Mouse (Mus musculus): ENCODE measurements around the gene Rnf167.

Gene Rnf167

DNA sequence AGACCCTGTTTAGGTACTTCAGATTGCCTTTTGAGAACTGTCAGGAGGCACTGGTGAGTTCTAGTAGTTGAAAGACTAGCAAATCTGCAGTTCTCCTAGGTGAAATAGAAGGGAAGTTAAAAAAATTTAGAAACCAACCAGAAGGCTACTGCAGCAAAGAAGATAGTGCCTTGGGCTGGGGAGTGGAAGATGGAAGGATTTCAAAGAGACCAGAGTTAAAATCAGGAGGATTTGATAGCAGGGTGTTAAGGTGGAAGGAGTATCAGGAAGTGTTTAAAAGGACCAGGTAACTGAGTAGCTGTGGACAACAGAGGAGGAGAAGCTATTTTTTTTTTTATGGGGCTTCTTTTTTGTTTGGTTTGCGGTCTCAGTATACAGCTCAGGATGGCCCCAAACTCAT is 9.3 kb upstream of the Rnf167 start:
- DNase-seq (ENCODE audit: low read depth, low spot score) = no peak

GRCm38 (mm10) chr11:70638293-70638692 is 8.7 kb upstream of the Rnf167 start:
- DNase-seq (ENCODE audit: low read depth, low spot score) = no peak

- DNase-seq (ENCODE audit: low read depth, low spot score) = no peak
Measured at GRCm38 (mm10) chr11:70638714-70639278, 8.2 kb upstream of the Rnf167 start, which contains the start of gene Gp1ba. Gene Gp1ba (plus strand): TSS chr11:70639122.

- no peak for DNase-seq (ENCODE audit: low read depth, low spot score)
Measured at GRCm38 (mm10) chr11:70639976-70640375, 7.1 kb upstream of the Rnf167 start.

- no peak for DNase-seq (ENCODE audit: low read depth, low spot score)
Measured at GRCm38 (mm10) chr11:70641241-70641640, 5.8 kb upstream of the Rnf167 start.

DNA sequence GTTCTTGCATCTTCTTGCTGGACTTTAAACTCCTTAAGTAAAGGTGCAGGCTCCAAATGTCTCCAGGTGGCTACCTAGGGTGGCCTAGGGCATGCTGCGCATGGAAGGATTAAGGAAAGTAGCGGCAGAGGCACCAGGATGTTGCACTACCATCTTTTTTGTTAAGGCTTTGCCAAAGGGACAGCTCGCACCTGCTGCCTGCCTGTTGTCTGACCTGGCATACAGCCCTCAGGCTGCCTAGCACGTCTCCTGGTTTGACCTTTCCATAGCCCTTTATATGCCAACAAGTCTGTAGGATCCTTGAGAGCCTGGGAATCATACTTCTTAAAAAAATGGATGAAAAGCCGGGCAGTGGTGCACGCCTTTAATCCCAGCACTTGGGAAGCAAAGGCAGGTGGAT is 4.0 kb upstream of the Rnf167 start:
- no peak for DNase-seq (ENCODE audit: low read depth, low spot score)

- DNase-seq (ENCODE audit: low read depth, low spot score) = no peak
Measured at GRCm38 (mm10) chr11:70644564-70645103, 2.4 kb upstream of the Rnf167 start.

- DNase-seq (ENCODE audit: low read depth, low spot score) = no peak
Measured at GRCm38 (mm10) chr11:70645461-70646258, 1.4 kb upstream of the Rnf167 start.

GRCm38 (mm10) chr11:70646259-70646555 is 828 bp upstream of the Rnf167 start:
- no peak for DNase-seq (ENCODE audit: low read depth, low spot score)

GRCm38 (mm10) chr11:70647716-70648420 is 833 bp downstream of the Rnf167 start:
- no peak for DNase-seq (ENCODE audit: low read depth, low spot score)

DNA sequence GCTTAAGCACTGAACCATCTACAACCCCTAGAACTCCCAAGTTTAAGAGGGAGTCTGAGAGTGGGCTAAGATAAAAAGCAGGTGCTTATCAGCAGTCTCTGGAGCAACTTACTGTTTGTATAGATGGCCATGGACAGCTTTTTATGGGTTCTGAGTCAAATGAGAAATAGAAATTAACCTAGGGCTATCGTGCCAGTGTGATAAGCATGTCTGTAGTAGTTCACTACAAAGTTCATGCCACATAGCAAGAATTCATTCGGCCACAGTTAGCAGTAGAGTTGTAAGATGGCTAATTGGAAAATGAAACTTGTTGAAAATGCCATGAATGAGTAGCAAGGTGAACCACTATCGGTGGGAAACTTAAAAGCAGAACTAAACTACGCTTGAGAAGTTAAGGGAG is 1.5 kb downstream of the Rnf167 start:
- DNase-seq (ENCODE audit: low read depth, low spot score) = no peak

- no peak for DNase-seq (ENCODE audit: low read depth, low spot score)
Measured at GRCm38 (mm10) chr11:70649185-70649734, 2.2 kb downstream of the Rnf167 start.

GRCm38 (mm10) chr11:70650322-70651175 is 3.5 kb downstream of the Rnf167 start:
- no peak for DNase-seq (ENCODE audit: low read depth, low spot score)

DNA sequence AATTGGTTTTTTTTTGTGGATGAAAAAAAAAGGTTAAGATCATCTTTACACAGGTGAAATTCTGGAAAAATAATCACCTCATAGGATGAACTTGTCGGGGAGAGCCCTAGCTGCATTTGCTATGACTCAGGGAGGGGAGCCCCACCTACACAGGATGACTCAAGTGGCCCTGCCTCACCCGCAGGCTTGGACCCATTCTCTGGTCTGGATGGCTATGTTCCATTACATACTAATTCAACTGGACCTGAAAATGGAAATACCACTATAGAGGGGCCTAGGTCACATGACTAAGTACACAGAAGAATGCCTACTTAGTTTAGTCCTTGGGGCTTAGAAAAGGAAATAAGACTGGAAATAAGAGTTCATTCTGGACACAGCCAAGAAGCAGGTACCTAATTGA is 4.4 kb downstream of the Rnf167 start:
- no peak for DNase-seq (ENCODE audit: low read depth, low spot score)

GRCm38 (mm10) chr11:70652029-70652883 is 5.2 kb downstream of the Rnf167 start:
- DNase-seq (ENCODE audit: low read depth, low spot score) = no peak

GRCm38 (mm10) chr11:70652884-70653344 is 5.9 kb downstream of the Rnf167 start:
- DNase-seq (ENCODE audit: low read depth, low spot score) = no peak

DNA sequence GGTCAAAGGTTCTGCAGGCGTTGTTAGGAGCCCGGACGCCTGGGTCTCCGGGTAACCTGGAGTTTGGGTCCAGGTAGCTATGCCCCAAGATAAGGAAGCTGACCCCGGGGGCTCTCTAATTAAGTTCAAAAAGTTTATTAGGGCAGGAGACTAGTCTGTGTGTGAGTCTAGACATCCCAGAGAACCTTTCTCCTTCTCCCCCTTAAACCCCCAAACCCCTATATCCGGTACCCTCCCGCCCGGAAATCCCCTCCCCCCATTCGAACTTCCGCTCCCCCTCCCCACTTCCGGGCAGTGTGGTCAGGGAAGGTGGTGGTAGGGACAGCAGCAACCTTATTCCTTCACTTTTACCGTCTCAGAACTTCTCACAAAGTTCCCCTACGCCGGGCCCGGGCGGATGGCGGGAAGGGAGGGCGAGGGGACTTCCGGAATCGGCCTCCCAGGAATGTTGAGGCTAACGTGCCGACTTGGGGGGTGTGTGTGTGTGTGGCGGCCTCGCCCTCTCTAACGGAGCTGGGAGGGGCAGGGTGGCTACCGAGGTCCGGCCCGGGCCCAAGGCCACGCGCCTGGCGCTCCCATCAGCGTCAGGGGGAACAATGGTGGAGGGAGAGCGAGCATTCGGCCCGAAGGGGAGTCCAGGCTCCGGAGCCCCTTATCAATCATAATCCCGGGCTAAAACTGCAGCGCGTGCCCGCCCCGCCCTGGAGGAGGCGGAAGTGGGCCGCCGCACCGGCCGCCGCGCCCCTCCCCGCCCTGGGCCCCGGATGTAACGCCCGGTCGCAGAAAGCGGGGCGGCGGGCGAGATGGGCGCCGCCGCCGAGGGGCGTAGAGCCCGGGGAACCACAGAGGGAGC is 6.5 kb downstream of the Rnf167 start:
- peak; percentile 60 for DNase-seq (ENCODE audit: low read depth, low spot score)

DNA sequence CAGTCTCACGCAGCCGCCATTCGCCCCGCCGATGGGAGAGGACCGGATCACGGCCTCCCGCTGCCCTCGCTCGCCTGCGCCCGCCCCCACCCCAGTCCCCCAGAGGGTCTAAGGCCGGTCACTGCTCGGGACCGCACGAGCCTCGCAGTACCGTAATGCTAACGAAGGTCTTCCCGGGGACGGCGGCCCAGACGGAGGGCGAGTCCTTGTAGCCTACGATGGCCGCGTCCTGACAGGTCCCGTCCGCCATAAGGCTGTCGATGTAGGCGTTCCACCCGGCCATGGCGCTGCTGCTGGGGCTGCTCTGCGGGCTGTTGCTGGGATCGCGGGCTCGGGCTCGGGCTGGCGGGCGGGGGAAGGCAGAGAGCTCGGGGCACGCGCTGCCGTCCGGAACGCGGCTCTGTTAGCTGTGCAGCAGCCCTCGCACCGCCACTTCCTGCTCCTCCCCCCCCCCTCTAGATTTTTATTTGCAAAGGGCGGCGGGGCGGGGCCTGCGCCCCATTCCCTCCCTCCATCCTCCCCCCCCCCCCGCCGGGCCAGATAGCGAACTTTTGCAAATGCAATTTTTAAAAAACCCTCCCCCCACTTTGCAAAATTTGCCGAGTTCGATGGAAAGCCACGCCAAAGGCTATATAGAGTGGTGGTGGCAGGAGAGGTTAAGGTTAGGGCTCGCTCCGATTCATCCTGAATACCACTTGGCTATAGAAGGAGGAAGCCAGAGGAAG is 7.3 kb downstream of the Rnf167 start, which contains the start of gene Pfn1:
Gene Pfn1, minus strand, starts transcription at position 447 of the 725 bp plus-strand sequence.
- peak; percentile 93 for DNase-seq (ENCODE audit: low read depth, low spot score)

All from brain, adult 2 months (tissue).